Mouse (Mus musculus): ENCODE results near the gene Greb1. TPM values are rescaled to one million over a fixed set of nuclear protein-coding genes. Genes with fewer than 3 reads are reported as not detected.

Greb1 gene
- total and polyA plus RNA-seq, 3 experiments = not detected

- Histone ChIP-seq H3K79me2 (ENCODE audit: control insufficient read depth, insufficient read depth, low read length, poor library complexity) (no peaks in the 10 kb centered on the region), H3K9me3 (replicated peaks; ENCODE audit: insufficient read depth, low read length) (no peaks in the 10 kb centered on the region), H3K36me3 (ENCODE audit: control insufficient read depth in 1 of 2, insufficient read depth in 2 of 2, low read length in 2 of 2) (no peaks in the 10 kb centered on the region), H3K4me1 (ENCODE audit: control insufficient read depth in 1 of 2, insufficient read depth in 2 of 2, low read length in 2 of 2) (no peaks in the 10 kb centered on the region), H3K4me3 (ENCODE audit: control insufficient read depth in 1 of 2, insufficient read depth in 1 of 2, low read depth in 2 of 2, low read length in 2 of 2) (no peak overlapping the region), H3K27me3 (ENCODE audit: control insufficient read depth in 1 of 2, insufficient read depth in 2 of 2, low read length in 2 of 2) (peaks cover 0 to 1% of the 10 kb centered on the region in 2 experiments; a peak in 1 of 4 replicates), H3K27ac (ENCODE audit: control insufficient read depth, low read depth, low read length) (no peak overlapping the region), H3K9ac (ENCODE audit: control insufficient read depth, low read depth, low read length, poor library complexity, severe bottlenecking) (no peak overlapping the region)
- no peak for TF ChIP-seq UBTF (IDR thresholded peaks at IDR 0.05; ENCODE audit: borderline replicate concordance, insufficient read depth, low read depth, low read length)
- no peak for TF ChIP-seq POLR2A (IDR thresholded peaks at IDR 0.05; ENCODE audit: control insufficient read depth in 1 of 2, insufficient read depth in 1 of 2, low read depth in 1 of 2, low read length in 2 of 2, poor library complexity in 1 of 2)
- no peak for TF ChIP-seq ZMIZ1 (IDR thresholded peaks at IDR 0.05; ENCODE audit: low read depth, low read length)
- TF ChIP-seq ZNF384 (IDR thresholded peaks at IDR 0.05; ENCODE audit: low read depth, low read length) = no peak
- TF ChIP-seq RCOR1 (IDR thresholded peaks at IDR 0.05; ENCODE audit: low read depth, low read length) = no peak
- no peak for TF ChIP-seq USF1 (IDR thresholded peaks at IDR 0.05; ENCODE audit: low read depth, low read length)
- no peak for TF ChIP-seq SMC3 (IDR thresholded peaks at IDR 0.05; ENCODE audit: low read depth, low read length)
- no peak for TF ChIP-seq MEF2A (IDR thresholded peaks at IDR 0.05; ENCODE audit: extremely low read depth, insufficient replicate concordance, low read depth, low read length, poor library complexity, severe bottlenecking)
- TF ChIP-seq MAFK (IDR thresholded peaks at IDR 0.05; ENCODE audit: borderline replicate concordance, low read depth, low read length) = no peak
- TF ChIP-seq ELF1 (IDR thresholded peaks at IDR 0.05; ENCODE audit: low read depth, low read length) = no peak
- no peak for TF ChIP-seq TAL1 (IDR thresholded peaks at IDR 0.05; ENCODE audit: low read length)
- TF ChIP-seq TCF12 (IDR thresholded peaks at IDR 0.05; ENCODE audit: low read depth, low read length) = no peak
- no peak for TF ChIP-seq EP300 (IDR thresholded peaks at IDR 0.05; ENCODE audit: low read depth in 1 of 2, low read length in 2 of 2)
- TF ChIP-seq NRF1 (IDR thresholded peaks at IDR 0.05; ENCODE audit: insufficient read depth, low read depth, low read length, poor library complexity, severe bottlenecking) = no peak
- no peak for DNase-seq (ENCODE audit: low read depth, low spot score)
Observed at GRCm38 (mm10) chr12:16690631-16691030, 110.1 kb downstream of the Greb1 start.

- no peaks in the 10 kb centered on the region for H3K79me2 ChIP-seq (ENCODE audit: control insufficient read depth, insufficient read depth, low read length, poor library complexity)
- no peaks in the 10 kb centered on the region for H3K9me3 ChIP-seq (replicated peaks; ENCODE audit: insufficient read depth, low read length)
- no peaks in the 10 kb centered on the region; a peak in 2 of 4 replicates for H3K27me3 ChIP-seq (ENCODE audit: control insufficient read depth in 1 of 2, insufficient read depth in 2 of 2, low read length in 2 of 2)
- H3K27ac ChIP-seq (ENCODE audit: control insufficient read depth, low read depth, low read length) = no peak overlapping the region
- H3K4me3 ChIP-seq (ENCODE audit: control insufficient read depth in 1 of 2, insufficient read depth in 1 of 2, low read depth in 2 of 2, low read length in 2 of 2) = no peak overlapping the region
- TF ChIP-seq TAL1 (IDR thresholded peaks at IDR 0.05; ENCODE audit: low read length) (no peak), ETS1 (IDR thresholded peaks at IDR 0.05; ENCODE audit: low read depth, low read length) (no peak), POLR2AphosphoS2 (IDR thresholded peaks at IDR 0.05; ENCODE audit: low read length) (no peak), SMC3 (IDR thresholded peaks at IDR 0.05; ENCODE audit: low read depth, low read length) (no peak), HCFC1 (IDR thresholded peaks at IDR 0.05; ENCODE audit: low read depth, low read length) (no peak), JUND (IDR thresholded peaks at IDR 0.05; ENCODE audit: low read depth, low read length) (no peak), POLR2AphosphoS5 (IDR thresholded peaks at IDR 0.05; ENCODE audit: borderline replicate concordance, low read depth, low read length) (no peak), TCF12 (IDR thresholded peaks at IDR 0.05; ENCODE audit: low read depth, low read length) (no peak), RCOR1 (IDR thresholded peaks at IDR 0.05; ENCODE audit: low read depth, low read length) (no peak), MYC (IDR thresholded peaks at IDR 0.05; ENCODE audit: low read depth, low read length) (no peak), GATA1 (IDR thresholded peaks at IDR 0.05; ENCODE audit: low read depth, low read length) (no peak), MAX (IDR thresholded peaks at IDR 0.05; ENCODE audit: low read length) (no peak), ZMIZ1 (IDR thresholded peaks at IDR 0.05; ENCODE audit: low read depth, low read length) (no peak), UBTF (IDR thresholded peaks at IDR 0.05; ENCODE audit: borderline replicate concordance, insufficient read depth, low read depth, low read length) (no peak), SIN3A (IDR thresholded peaks at IDR 0.05; ENCODE audit: low read length) (no peak), NELFE (IDR thresholded peaks at IDR 0.05; ENCODE audit: low read depth, low read length) (no peak), MAFK (IDR thresholded peaks at IDR 0.05; ENCODE audit: borderline replicate concordance, low read depth, low read length) (no peak), CHD1 (IDR thresholded peaks at IDR 0.05; ENCODE audit: low read depth, low read length) (no peak), ELF1 (IDR thresholded peaks at IDR 0.05; ENCODE audit: low read depth, low read length) (no peak), BHLHE40 (IDR thresholded peaks at IDR 0.05; ENCODE audit: borderline replicate concordance, low read depth, low read length) (no peak)
- no peak overlapping the region for H3K9ac ChIP-seq (ENCODE audit: control insufficient read depth, low read depth, low read length, poor library complexity, severe bottlenecking)
- no peak for DNase-seq (ENCODE audit: low read depth, low spot score)
- H3K4me1 ChIP-seq (ENCODE audit: control insufficient read depth in 1 of 2, insufficient read depth in 2 of 2, low read length in 2 of 2) = no peaks in the 10 kb centered on the region
- no peaks in the 10 kb centered on the region for H3K36me3 ChIP-seq (ENCODE audit: control insufficient read depth in 1 of 2, insufficient read depth in 2 of 2, low read length in 2 of 2)
Observed at GRCm38 (mm10) chr12:16672246-16672645, 128.4 kb downstream of the Greb1 start.
